In genomic region chr17:51695271-51695670, GRCm38 (mm10) we compare ENCODE assay signal across 27 mouse cellular contexts.
"Had no signal": no experiment of that assay in that cellular context is flagged by ENCODE, and none has a peak within 500 bp of the region (broad histone marks: within the 10 kb centered on the region; RNA-seq: fewer than 3 reads in every experiment).

No protein-coding gene starts in this region.

- H3K4me2 ChIP-seq: heart, embryonic 11.5 days; heart, embryonic 13.5 days; heart, embryonic 15.5 days; hindbrain, embryonic 13.5 days; hindbrain, embryonic 15.5 days; kidney, embryonic 15.5 days; limb, embryonic 13.5 days; limb, embryonic 15.5 days; liver, embryonic 12.5 days had no signal

- H3K36me3 ChIP-seq: heart, embryonic 13.5 days; heart, embryonic 15.5 days; hindbrain, embryonic 13.5 days; hindbrain, embryonic 15.5 days; kidney, embryonic 15.5 days; limb, embryonic 13.5 days; limb, embryonic 15.5 days; liver, embryonic 12.5 days had no signal

- ATAC-seq: hindbrain, postnatal 0 days; intestine, embryonic 16.5 days; liver, embryonic 12.5 days had no signal

- H3K9ac ChIP-seq: heart, embryonic 13.5 days; heart, embryonic 15.5 days; hindbrain, embryonic 13.5 days; hindbrain, embryonic 15.5 days; kidney, embryonic 15.5 days; limb, embryonic 13.5 days; limb, embryonic 15.5 days; liver, embryonic 12.5 days; liver, embryonic 14.5 days had no signal

- H3K4me1 ChIP-seq: heart, embryonic 13.5 days; heart, embryonic 15.5 days; hindbrain, embryonic 13.5 days; hindbrain, embryonic 15.5 days; kidney, embryonic 15.5 days; limb, embryonic 13.5 days; limb, embryonic 15.5 days; liver, embryonic 12.5 days had no signal

- H3K27me3 ChIP-seq: heart, embryonic 13.5 days; heart, embryonic 15.5 days; hindbrain, embryonic 13.5 days; hindbrain, embryonic 15.5 days; kidney, embryonic 15.5 days; limb, embryonic 13.5 days; limb, embryonic 15.5 days; liver, embryonic 12.5 days had no signal

- H3K4me3 ChIP-seq: heart, adult 2 months; heart, embryonic 13.5 days; heart, embryonic 15.5 days; hindbrain, embryonic 13.5 days; hindbrain, embryonic 15.5 days; kidney, embryonic 15.5 days; limb, embryonic 13.5 days; limb, embryonic 15.5 days; liver, embryonic 12.5 days had no signal

- H3K27ac ChIP-seq: heart, adult 2 months; heart, embryonic 13.5 days; heart, embryonic 15.5 days; hindbrain, embryonic 13.5 days; hindbrain, embryonic 15.5 days; hindbrain, postnatal 0 days; kidney, embryonic 15.5 days; kidney, postnatal 0 days; limb, embryonic 13.5 days; limb, embryonic 15.5 days; liver, embryonic 12.5 days; liver, embryonic 14.5 days had no signal

- H3K9me3 ChIP-seq: heart, embryonic 13.5 days; heart, embryonic 15.5 days; hindbrain, embryonic 13.5 days; hindbrain, embryonic 15.5 days; kidney, embryonic 15.5 days; limb, embryonic 13.5 days; limb, embryonic 15.5 days; liver, embryonic 12.5 days had no signal

- DNase-seq: gastrocnemius, postnatal 14 days; gastrocnemius, postnatal 36 days; heart, adult 11 months; heart, adult 2 months; heart, postnatal 14 days; heart, postnatal 36 days; kidney, adult 11 months; kidney, adult 2 months; kidney, adult 9 months; kidney, postnatal 14 days; kidney, postnatal 36 days; layer of hippocampus, adult 9-11 months; layer of hippocampus, postnatal 36 days; left cerebral cortex, postnatal 4 days had no signal
